Mouse (Mus musculus): ENCODE data around the gene Fopnl. TPM values are rescaled to one million over a fixed set of nuclear protein-coding genes. Genes with fewer than 3 reads are reported as not detected.

The Fopnl gene
- polyA plus RNA-seq, 2 experiments from 2014 or later, result 110 to 124 TPM

DNA sequence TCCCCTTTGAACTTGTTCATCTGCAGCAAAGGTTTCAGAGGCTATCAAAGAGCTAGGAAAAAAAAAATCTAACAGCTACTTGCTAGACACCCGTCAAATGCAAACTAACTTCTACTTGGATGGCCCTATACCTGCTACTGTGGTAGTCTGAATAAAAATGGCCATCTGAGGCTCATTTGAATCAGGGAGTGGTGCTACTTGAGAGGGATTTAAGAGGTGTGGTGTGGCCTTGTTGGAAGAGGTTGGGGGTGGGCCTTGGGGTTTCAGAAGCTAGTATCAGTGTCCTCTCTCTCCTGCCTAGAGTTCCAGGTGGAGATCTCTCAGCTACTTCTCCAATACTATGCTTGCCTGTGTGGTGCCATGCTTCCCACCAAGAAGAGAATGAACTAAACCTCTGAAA lies 10.8 kb downstream of the Fopnl start:
- no peak for ATAC-seq

DNA sequence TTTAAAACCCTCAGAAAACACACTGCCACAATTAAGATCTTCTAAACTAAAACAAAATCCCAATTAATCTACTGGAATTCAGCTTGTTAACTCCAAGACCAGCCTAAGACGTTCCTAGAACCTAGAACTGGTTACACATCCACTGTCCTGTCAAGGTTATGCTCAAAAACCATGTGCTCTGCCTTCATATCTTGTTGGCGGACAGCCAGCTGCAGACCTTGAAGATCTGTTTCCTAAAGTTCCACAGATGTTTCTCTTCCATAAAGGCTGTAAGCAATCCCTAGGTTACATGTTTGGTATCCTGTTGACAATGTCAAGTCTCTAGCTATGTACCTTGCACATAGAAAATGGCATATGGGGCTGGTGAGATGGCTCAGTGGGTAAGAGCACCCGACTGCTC lies 12.4 kb downstream of the Fopnl start:
- no peak for ATAC-seq

DNA sequence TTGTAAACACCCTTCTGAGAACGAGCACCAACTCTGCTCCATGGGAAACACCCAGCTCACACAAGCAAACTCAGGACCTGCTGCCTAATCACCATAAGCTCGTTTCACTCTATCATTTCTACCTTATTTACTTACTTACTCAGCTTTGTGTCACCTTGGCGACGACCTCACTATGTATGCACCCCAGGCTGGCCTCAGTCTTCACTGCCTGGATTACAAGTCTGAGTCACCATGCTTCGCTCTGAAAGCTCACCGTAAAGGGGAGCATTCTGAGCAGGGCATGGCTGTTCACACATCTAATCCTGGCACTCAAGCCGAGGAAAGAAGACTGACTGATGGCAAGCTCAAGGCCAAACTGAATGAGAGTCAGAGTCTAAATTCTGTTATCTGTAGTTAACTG lies 13.5 kb downstream of the Fopnl start:
- no peak for ATAC-seq

DNA sequence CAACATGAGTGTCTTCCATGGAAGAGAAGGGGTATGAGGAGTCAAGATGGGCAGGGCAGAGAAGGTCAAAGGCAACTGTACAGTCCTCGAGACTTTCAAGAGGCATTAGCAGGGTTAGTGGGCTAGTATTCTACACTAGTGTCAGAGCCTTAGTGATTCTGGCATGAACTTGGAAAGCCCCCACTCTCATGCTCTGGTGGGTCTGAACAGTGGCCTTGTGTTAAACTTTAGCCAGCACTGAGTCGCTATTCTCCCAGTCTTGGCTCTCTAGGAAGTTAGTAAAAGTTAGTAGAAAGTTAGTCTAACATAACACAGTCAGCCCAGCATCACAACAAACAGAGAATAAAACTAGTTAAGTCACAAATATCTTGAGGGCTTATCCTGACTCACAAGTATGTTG lies 14.1 kb downstream of the Fopnl start:
- no peak for ATAC-seq

DNA sequence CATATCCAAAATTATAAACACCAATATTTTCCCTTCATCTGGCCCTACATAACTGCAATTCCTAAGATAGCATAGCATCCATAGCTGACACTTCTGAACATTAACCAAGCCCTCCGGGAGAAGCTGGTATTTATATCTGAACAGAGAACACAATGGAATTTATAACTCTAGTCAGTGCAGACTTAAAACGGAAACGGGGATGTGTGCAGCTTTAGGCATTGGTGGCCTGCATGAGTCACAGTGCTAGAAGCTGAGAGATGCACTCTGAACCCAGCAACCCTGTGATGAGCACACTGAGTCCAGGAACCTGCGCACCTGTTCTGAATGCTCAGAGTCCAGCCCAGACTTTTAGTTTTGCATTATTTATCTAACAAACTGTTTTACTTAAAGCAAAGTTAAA lies 18.7 kb downstream of the Fopnl start:
- no peak for ATAC-seq

DNA sequence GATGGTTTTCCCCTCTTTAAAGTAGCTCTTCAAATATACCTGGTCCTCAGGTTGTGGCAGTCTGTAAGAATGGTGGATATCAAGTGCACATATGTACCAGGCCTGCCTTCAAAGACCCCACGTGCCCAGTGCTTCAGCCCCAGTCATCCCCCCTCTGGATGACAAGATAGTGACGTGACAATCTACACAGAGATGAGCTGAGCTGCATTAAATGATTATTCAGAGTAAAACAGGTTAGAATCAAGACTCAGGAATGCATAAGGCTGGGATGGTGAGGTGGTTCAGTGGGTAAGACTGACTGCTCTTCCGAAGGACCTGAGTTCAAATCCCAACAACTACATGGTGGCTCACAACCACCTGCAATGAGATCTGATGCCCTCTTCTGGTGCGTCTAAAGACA lies 19.5 kb downstream of the Fopnl start:
- no peak for ATAC-seq

DNA sequence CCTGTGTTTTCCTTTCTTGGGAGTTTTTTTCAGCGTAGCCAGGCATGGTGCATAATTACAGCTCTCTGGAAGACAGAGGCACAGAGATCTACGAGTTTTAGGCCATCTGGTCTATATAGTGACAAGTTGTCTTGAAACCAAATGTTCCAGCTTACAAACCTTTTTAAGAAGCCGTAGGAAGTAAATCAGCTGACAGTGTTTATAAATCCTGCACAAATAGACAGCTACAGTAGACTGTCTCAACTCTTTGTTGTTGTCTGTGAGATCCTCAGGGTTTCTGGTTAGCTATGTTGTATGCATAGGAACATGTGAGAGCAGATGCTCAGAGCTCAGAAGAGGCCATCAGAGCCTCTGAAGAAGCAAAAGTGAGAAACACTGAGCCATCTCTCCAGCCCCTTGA lies 20.1 kb downstream of the Fopnl start:
- no peak for ATAC-seq

DNA sequence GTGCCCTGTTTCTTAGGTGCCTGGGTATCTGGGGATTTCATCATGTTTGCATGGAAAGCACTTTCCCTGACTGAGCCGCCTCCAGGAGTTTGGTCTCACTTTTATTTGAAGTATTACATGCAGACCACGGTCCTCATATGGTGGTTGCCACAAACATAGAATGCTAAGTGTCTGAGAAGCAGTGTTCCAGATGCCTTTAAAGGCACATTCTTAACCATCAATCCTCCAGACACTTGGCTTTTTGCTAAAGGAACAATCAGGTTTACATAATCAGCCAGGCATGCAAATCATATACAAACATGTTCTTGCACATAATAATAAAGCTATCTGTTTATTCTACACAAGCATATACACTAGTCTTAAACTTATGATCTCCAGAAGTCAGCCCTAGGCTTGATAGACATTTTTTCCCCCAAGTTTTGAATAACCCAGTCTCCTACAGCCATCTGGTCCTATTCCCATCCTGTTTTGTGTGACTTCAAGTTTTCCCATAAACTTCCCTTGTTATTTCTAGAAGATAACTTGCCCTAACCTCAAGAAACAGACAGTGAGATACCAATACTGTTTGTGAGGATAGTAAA lies 20.6 kb downstream of the Fopnl start:
- ATAC-seq, result no peak

DNA sequence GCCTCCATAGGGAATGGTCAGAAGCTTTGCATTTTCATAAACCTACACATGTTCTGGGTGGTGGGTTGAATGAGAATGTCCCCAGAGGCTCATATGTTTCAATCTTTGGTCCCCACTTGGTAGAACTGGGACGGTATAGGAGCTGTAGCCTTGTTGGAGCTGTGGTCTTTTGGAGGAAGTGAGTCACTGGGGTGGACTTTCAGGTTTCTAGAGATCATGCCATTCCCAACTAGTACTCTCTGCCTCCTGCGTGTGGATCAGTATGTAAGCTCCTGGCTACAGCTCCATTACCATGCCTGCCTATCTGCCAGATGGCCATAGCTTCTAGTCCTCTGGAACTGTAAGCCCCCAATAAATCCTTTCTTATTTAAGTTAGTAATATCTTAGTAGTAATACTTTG lies 21.9 kb downstream of the Fopnl start:
- no peak for ATAC-seq

DNA sequence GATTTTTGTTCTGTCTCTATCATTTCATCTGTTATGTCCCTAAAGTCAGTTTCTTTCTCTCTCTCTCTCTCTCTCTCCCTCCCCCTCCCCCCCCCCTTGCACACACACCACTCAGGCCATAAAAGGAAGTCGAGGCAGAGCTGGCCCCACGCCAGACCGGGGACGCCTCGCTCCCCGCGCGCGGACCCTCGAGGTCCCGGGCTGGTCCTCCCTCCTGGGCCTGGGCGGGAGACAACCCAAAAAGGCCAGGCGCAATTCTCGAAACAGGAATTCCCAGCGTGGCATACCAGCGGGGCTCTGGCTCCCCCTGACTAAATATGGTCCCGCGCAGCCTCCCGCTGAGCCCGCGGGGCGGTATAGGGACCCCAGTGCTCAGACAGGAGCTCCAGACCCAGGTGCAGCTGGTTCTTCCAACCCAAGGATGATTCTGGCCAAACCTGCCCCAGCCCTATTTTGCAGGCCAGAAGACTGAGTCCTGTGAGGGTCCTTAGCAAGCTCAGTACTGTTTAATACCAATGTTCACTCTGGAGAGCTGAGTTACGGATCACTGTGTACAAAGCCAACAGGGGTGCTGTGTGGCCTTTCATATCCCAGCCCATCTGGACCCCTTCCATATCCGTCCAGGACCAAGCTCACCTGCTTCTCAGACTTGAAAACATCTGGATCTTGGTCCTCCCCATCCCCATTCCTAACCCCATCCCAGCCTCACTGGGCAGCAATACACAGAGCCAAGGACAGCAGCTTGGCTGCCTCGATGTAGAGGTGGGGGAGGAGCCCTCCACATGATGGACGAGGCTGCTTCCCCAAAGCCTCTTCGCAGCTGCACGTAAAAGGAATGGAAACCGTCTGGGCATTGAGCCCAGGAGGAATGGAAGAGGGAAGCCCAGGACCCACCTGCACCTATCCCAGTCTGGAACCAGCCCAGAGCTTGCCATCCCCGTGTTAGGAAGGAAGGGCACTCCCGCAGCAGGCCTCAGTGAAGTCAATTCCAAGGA lies 24.7 kb downstream of the Fopnl start:
- ATAC-seq, result no peak

DNA sequence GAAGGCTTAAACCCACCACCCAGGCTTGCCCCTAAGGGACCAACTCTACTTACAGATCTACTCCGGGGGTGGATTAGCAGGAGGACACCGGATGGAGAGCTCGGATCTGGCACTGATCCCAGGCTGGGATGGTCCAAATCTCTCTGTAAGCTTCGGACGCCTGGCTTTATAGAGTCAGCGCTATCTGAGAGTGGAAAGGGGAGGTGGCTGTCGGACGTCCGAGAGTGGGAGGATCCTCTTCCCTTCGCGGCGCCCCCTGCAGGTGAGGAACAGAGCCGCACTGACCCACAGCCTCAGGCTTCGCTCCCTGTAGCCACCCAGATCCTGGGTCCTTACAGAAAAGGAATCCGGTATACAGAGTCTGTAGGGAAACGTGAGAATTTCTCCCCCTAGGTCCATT lies 26.0 kb downstream of the Fopnl start, which contains the start of gene Myh11:
TSS of gene Myh11 (minus strand) at position 150 of the 400 bp plus-strand sequence.
- no peak for ATAC-seq

DNA sequence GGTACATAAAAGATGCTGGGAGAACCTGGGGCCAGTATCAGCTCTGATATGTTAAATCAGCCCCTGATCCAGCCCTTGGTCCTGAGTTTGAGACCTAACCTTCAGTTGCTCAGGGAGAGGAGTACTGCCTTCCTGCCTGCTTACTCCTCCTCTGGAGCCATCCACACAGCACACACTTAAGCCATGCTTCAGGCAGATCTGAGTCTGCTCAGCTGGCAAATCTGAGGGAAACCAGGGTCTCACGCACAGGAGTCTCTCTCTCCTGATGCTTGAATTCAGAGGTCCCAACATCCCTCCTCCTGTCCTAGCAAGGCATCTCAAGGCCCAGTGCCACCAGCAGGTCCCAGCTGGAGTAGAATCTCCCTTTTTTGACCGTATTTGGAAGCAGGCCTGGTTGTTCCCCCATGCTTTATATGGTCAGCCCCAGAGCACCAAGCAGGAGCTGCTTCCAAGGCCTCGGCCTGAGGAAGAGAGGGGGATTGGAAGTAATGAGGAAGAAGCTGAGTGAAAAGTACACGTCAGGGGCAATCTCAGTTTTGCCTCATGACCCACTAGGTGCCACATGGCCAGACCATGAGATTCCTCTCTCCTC lies 44.7 kb downstream of the Fopnl start:
- ATAC-seq, result no peak

DNA sequence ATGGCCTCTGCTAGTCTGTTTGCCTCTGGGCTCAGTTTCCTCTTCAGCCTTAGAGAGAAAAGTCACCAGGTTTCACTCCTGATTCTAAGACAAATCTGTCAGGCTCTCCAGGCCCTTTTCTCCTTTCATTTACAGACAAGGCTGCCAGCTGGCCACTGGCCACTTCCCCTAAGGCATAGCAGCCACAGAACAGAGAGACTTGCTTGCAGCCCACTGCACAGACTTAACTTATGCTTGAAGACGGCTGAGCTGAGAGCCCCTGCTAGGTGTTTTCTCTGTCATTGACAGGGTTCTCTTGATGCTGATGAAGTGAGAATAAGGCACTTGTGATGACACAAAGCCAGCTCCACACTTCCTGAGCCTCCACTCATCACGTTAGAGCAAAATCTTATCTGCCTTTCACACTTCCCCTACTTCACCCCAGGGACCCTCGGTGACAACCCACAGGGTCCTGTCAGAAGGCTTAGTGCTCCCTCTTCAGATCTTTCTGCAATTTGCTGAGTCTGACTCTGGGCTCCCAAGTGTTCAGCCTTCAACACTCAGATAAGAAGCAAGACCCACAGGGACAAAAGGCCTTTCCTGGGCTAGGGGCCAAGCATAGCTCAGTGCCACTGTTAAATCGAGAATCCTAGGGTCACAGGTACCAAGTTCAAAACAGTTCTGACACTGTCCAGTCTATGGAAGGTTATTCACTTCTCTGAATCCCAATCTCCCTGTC lies 51.8 kb downstream of the Fopnl start:
- ATAC-seq, result no peak

DNA sequence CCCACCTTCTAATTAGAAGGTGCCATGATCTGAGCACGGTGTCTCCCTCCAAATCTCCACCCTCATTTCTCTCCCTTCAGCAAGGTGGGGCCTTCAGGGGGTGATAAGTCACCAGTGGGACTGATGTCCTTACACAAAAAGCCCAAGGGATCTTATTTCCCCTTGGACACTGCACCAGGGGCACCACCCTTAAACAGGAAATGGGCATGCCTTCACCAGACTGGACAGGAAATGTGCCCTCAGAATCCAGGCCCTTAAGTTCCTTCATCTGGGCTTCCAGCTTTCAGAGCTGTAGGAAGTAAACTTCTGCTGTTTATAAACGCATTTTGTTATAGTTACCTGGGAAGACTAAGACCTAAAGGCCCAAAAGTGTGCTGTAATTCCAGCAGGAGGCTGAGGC lies 52.7 kb downstream of the Fopnl start:
- ATAC-seq, result no peak

DNA sequence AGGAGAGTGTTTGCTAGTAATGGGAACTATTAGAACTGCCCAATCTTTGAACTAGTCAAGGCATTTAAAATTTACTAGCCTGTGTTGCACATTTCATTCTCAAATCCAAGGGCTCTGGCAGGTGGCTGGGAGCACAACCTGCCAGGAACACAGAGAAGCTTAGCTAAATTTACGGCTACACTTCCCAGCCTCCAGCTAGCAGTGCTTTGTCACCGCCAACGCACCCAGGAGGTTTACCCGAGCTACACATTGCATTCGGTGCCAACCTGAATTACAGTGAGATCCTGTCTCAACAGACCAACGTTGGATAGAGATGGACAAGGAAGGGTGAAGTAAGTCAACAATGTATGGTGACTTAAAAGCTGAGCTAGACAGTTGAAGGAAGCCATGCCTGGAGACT lies 54.0 kb downstream of the Fopnl start:
- ATAC-seq, result no peak

DNA sequence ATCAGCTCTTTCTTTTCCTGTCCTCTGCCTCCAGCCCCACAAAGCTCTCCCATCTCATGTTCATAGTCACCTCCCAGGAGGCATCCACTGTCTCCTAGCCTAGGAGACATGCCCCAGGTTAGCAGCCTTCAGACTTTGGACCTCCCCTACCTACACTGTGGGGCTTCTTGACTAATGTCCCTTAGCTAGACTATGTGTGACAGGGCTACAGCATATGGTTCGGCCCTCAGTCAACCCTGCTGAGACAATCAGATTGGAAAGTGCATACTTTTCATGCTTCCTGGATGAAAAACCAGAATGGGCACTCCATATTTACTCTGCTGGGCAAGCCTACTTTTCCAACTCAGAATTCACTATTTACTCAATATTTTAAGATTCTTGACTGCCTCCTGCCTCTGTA lies 54.8 kb downstream of the Fopnl start:
- no peak for ATAC-seq

DNA sequence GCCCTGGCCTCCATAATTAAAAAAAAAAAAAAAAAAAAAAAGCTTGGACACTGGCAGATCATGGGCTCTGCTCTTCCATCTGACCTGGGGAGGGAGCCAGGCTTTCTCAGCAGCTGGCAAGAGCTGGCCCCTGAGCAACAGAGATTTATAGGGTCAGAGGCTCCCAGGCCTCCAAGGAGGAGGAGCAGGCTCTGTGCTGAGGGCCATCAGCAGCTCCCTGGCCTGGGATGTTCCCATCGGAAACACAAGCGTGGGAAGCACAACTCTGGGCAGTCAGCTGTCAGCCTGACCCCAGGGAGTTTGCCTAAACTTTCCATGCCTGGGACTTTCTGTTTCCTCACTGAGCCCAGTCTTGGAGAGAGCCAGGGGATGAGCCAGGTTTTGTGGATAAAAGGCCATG lies 58.3 kb downstream of the Fopnl start:
- ATAC-seq, result no peak

DNA sequence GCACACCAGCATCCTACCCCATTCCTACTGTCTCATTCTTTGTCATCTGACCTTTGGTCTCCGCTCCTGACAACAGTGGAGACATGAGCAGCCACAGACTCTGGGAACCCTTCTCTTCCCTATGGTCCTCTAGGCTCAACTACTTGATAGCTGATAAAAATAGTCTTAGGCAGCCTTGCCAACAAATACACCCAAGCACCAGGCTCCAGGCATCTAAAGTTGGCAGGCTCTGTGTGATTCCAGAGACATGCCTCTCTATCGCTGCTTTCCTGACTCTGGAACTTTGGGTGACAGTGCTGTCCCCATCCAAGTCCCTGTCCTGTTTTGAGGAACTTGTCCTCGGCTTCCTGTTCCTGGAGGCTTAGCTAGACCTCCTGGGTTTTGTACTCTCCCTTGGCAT lies 63.6 kb downstream of the Fopnl start:
- no peak for ATAC-seq

DNA sequence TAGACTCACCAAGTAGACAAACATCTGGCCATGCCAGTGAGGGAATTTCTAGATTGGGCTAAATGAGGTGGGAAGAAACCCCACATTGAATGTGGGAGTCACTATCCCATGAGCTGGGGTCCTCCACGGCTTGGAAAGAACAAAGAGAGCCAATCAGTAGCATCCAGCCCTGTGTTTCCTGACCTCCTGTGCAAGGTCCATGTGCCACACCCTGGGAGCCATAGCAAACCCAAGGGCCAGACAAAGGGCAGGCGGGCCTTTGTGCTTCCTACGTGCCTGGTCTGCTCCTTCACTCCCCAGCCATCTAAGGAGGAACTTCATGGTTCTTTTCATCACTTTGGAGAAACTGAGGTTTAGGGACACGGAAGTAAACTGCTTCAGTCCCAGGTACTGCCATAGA lies 64.3 kb downstream of the Fopnl start:
- no peak for ATAC-seq

DNA sequence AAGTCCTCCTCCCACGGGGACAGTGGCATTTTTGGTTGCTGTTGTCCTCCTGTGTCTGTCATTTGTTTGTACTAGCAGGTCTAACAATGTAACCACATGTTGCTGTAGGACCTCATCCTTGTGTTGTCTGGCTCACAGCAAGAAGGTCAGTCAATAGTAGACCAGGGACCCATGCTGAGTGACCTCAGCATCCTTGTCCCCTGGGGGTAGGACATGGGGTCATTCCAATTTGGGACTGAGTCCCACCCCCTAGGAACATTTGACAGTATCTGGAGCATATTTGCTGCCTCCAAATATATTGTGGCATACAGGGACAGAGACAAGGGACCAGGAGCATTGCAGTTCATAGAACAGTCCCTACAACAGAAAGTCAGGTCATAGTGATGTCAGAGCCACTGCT lies 67.3 kb downstream of the Fopnl start:
- no peak for ATAC-seq
